Mouse (Mus musculus): Measurements from ENCODE around the gene Chrnd. TPM values are rescaled to one million over a fixed set of nuclear protein-coding genes. Genes with fewer than 3 reads are reported as not detected.

The Chrnd gene
- polyA plus RNA-seq, 1 experiment from 2014 or later: 0.08 TPM

GRCm38 (mm10) chr1:87153776-87154500 is 36.5 kb upstream of the Chrnd start:
- Histone ChIP-seq H3K36me3 (ENCODE audit: control insufficient read depth, insufficient read depth, low read length) (no peaks in the 10 kb centered on the region), H3K9ac (ENCODE audit: low read length) (no peak overlapping the region), H3K4me1 (replicated peaks; ENCODE audit: control insufficient read depth, insufficient read depth) (peaks cover 7% of the 10 kb centered on the region), H3K9me3 (ENCODE audit: control insufficient read depth, low read length) (no peaks in the 10 kb centered on the region), H3K4me3 (ENCODE audit: low read depth, low read length) (peak overlapping the region; percentile 35), H3K4me2 (replicated peaks; ENCODE audit: low read depth) (peak overlapping the region; percentile 53), H3K27ac (replicated peaks) (no peak overlapping the region), H3K27me3 (ENCODE audit: control insufficient read depth, insufficient read depth, low read length) (peaks cover 43% of the 10 kb centered on the region)
- ATAC-seq (ENCODE audit: low FRiP score, low TSS enrichment): no peak
- TF ChIP-seq EP300 (optimal IDR thresholded peaks at IDR 0.05) (no peak), CTCF (IDR thresholded peaks at IDR 0.05; ENCODE audit: low read depth) (no peak)
- 2% methylated on average over 66 of the region's 72 CpGs for WGBS
- no peak for DNase-seq (ENCODE audit: low spot score)

DNA sequence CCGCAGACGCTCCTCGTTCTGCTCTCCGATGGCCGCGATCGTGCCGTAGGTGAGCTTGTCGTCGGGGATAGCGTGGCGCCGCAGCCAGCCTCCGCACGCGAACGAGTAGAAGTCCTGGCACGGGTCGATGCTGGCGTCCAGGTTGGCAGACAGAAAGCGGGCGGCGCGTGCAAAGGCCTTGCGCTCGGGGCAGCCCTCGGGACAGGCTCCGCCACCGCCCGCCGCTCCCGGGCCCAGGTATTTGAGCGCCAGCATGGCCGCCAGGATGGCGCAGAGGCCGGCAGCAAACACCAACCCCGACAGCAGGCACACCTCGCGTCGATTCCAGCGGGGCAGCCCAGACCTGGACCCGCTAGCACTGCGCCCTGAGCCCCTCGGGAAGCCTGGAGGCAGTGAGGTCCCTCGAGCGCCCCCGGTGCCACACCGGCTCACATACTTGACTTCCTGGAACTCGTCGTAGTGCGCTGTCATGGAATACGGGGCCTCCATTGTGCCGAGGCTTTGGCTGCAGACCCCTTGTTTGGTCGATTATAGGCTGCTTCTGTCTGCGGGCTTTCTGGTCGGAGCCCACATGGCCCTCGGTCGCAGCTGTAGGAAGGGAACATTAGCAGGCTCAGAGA is 35.8 kb upstream of the Chrnd start:
- H3K4me3 ChIP-seq (ENCODE audit: low read depth, low read length): peak overlapping the region; percentile 35
- 3% methylated on average over 51 of the region's 58 CpGs for WGBS
- no peaks in the 10 kb centered on the region for H3K9me3 ChIP-seq (ENCODE audit: control insufficient read depth, low read length)
- no peak overlapping the region for H3K27ac ChIP-seq (replicated peaks)
- H3K4me2 ChIP-seq (replicated peaks; ENCODE audit: low read depth): peak overlapping the region; percentile 53
- no peak overlapping the region for H3K9ac ChIP-seq (ENCODE audit: low read length)
- no peaks in the 10 kb centered on the region for H3K36me3 ChIP-seq (ENCODE audit: control insufficient read depth, insufficient read depth, low read length)
- peaks cover 7% of the 10 kb centered on the region for H3K4me1 ChIP-seq (replicated peaks; ENCODE audit: control insufficient read depth, insufficient read depth)
- no peak for TF ChIP-seq CTCF (IDR thresholded peaks at IDR 0.05; ENCODE audit: low read depth)
- no peak for TF ChIP-seq EP300 (optimal IDR thresholded peaks at IDR 0.05)
- H3K27me3 ChIP-seq (ENCODE audit: control insufficient read depth, insufficient read depth, low read length): peaks cover 43% of the 10 kb centered on the region
- no peak for DNase-seq (ENCODE audit: low spot score)
- no peak for ATAC-seq (ENCODE audit: low FRiP score, low TSS enrichment)

DNA sequence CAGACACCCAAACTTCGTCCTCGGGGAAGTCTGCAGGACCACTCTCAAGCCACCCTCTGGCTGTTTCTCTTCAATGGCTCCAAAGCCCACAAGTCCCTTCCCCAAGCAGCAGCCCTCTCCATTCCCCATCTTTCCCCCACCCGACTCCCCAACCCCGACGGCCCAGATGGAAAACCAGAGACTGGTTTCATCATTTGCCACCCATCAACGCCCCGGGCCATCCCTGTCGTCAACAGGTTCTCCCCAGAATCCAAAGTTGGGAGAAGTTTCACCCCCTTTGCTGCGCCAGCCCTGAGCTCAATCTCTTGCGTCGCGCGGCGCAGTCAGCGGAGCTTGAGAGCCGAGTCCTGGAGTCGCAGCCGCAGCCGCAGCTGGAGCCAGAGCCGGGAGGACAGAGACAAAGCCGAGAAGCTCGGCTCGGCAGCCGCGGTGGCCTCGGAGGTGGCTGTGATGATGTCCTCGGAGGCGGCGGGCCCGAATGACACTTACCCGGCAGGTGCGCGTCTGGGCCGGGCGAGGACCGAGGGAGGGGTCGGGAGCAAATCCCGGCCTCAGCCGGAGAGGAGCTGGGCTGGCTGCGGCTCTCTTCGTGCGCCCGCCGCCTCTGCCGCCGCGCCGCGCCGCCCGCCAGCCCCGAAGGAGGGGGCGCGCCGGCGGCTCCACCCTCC is 34.7 kb upstream of the Chrnd start:
- H3K4me1 ChIP-seq (replicated peaks; ENCODE audit: control insufficient read depth, insufficient read depth): peaks cover 7% of the 10 kb centered on the region
- no peak for TF ChIP-seq CTCF (IDR thresholded peaks at IDR 0.05; ENCODE audit: low read depth)
- no peak for TF ChIP-seq EP300 (optimal IDR thresholded peaks at IDR 0.05)
- H3K4me2 ChIP-seq (replicated peaks; ENCODE audit: low read depth): peak overlapping the region; percentile 49
- under 1% methylated on average over 56 of the region's 56 CpGs for WGBS
- H3K9me3 ChIP-seq (ENCODE audit: control insufficient read depth, low read length): no peaks in the 10 kb centered on the region
- H3K36me3 ChIP-seq (ENCODE audit: control insufficient read depth, insufficient read depth, low read length): no peaks in the 10 kb centered on the region
- ATAC-seq (ENCODE audit: low FRiP score, low TSS enrichment): no peak
- peaks cover 43% of the 10 kb centered on the region for H3K27me3 ChIP-seq (ENCODE audit: control insufficient read depth, insufficient read depth, low read length)
- DNase-seq (ENCODE audit: low spot score): no peak
- H3K4me3 ChIP-seq (ENCODE audit: low read depth, low read length): peak overlapping the region; percentile 35
- H3K9ac ChIP-seq (ENCODE audit: low read length): no peak overlapping the region
- H3K27ac ChIP-seq (replicated peaks): no peak overlapping the region

GRCm38 (mm10) chr1:87156199-87156587 is 34.2 kb upstream of the Chrnd start, which contains the start of gene Ecel1:
Ecel1 (minus strand) TSS chr1:87156521.
- Histone ChIP-seq H3K9me3 (ENCODE audit: control insufficient read depth, low read length) (no peaks in the 10 kb centered on the region), H3K4me1 (replicated peaks; ENCODE audit: control insufficient read depth, insufficient read depth) (peaks cover 7% of the 10 kb centered on the region), H3K9ac (ENCODE audit: low read length) (no peak within 1 kb of the TSS), H3K36me3 (ENCODE audit: control insufficient read depth, insufficient read depth, low read length) (no peaks in the 10 kb centered on the region), H3K27me3 (ENCODE audit: control insufficient read depth, insufficient read depth, low read length) (peaks cover 43% of the 10 kb centered on the region), H3K4me2 (replicated peaks; ENCODE audit: low read depth) (peak within 1 kb of the TSS; percentile 49), H3K4me3 (ENCODE audit: low read depth, low read length) (peak within 1 kb of the TSS; percentile 35), H3K27ac (replicated peaks) (no peak within 1 kb of the TSS)
- ATAC-seq (ENCODE audit: low FRiP score, low TSS enrichment) (no peak; the same call in 1 of the 2 replicates), DNase-seq (ENCODE audit: low spot score) (no peak)
- WGBS: 8% methylated on average over 12 of the region's 12 CpGs
- TF ChIP-seq EP300 (optimal IDR thresholded peaks at IDR 0.05): no peak
- TF ChIP-seq CTCF (IDR thresholded peaks at IDR 0.05; ENCODE audit: low read depth): no peak

DNA sequence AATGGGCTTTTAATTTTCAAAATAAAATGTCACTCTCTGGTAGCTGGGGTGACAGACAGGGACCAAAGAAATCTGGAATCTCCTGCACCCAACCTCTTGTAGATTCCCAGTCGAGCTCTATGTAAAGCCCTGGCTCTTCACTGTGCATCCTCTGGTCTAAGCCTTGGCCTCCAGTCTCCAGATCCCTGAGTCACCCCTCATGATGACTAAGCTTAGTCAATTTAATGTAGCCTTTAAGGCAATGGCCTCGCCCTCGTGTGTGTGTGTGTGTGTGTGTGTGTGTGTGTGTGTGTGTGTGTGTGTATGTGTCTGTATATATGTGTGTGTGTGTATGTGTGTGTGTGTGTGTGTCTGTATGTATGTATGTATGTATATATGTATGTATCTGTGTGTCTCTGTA is 31.0 kb upstream of the Chrnd start:
- TF ChIP-seq CTCF (IDR thresholded peaks at IDR 0.05; ENCODE audit: low read depth) (no peak), EP300 (optimal IDR thresholded peaks at IDR 0.05) (no peak)
- Histone ChIP-seq H3K36me3 (ENCODE audit: control insufficient read depth, insufficient read depth, low read length) (no peaks in the 10 kb centered on the region), H3K4me1 (replicated peaks; ENCODE audit: control insufficient read depth, insufficient read depth) (peaks cover 2% of the 10 kb centered on the region), H3K4me3 (ENCODE audit: low read depth, low read length) (no peak overlapping the region), H3K9me3 (ENCODE audit: control insufficient read depth, low read length) (no peaks in the 10 kb centered on the region), H3K9ac (ENCODE audit: low read length) (no peak overlapping the region), H3K27ac (replicated peaks) (no peak overlapping the region), H3K27me3 (ENCODE audit: control insufficient read depth, insufficient read depth, low read length) (peaks cover 24% of the 10 kb centered on the region; the same call in 1 of the 2 replicates), H3K4me2 (replicated peaks; ENCODE audit: low read depth) (no peak overlapping the region)
- DNase-seq (ENCODE audit: low spot score) (no peak), ATAC-seq (ENCODE audit: low FRiP score, low TSS enrichment) (no peak)
- 77% methylated on average over 3 of the region's 3 CpGs for WGBS
